Mouse (Mus musculus): ENCODE measurements around the gene Wipf1.

DNA sequence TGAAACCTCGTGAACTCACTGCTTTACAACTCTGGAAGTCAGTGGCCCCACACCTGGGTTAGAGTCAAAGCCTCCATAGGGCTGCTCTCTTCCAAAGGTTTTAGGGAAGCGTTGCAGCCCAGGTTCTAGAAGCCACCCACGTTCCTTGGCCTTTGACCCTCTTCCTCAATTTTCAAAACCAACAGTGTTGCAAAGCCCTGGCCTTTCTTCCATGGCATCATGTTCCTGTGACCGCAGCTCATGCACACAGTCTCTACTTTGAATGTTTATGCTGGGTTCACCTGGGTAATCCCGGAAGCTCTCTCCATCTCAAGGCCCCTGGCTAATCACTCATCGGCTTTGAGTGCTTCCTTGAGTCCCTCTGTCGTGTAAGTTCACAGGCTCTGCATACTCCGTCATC is 134.0 kb downstream of the Wipf1 start:
- TF ChIP-seq CTCF (IDR thresholded peaks at IDR 0.05; ENCODE audit: borderline replicate concordance, insufficient read depth, low read length): no peak
- TF ChIP-seq POLR2A (IDR thresholded peaks at IDR 0.05; ENCODE audit: low read depth, low read length): no peak
